Mouse (Mus musculus) MEL (cell line): ENCODE results near the gene C77080.

Source experiments
- CHD2 ChIP-seq: IDR thresholded peaks from 2 replicates; pipeline ENCODE4 v1.6.1; 2011; ENCODE audit warnings: low read length, improper control_type of control experiment
- POLR2A ChIP-seq, 2 experiments: IDR thresholded peaks; 2 replicates each; pipeline ENCODE4 v1.6.1; 2011 to 2012; ENCODE audit warnings: low read length in 2 of 2, mild to moderate bottlenecking in 2 of 2, control low read depth in 1 of 2, improper control_type of control experiment in 1 of 2, low read depth in 1 of 2, moderate library complexity in 1 of 2; ENCODE audit not compliant: control insufficient read depth in 1 of 2, insufficient read depth in 1 of 2, poor library complexity in 1 of 2
- TCF12 ChIP-seq: IDR thresholded peaks from 2 replicates; pipeline ENCODE4 v1.6.1; 2014; ENCODE audit warnings: low read depth, mild to moderate bottlenecking, inconsistent platforms, low read length, improper control_type of control experiment, moderate library complexity

DNA sequence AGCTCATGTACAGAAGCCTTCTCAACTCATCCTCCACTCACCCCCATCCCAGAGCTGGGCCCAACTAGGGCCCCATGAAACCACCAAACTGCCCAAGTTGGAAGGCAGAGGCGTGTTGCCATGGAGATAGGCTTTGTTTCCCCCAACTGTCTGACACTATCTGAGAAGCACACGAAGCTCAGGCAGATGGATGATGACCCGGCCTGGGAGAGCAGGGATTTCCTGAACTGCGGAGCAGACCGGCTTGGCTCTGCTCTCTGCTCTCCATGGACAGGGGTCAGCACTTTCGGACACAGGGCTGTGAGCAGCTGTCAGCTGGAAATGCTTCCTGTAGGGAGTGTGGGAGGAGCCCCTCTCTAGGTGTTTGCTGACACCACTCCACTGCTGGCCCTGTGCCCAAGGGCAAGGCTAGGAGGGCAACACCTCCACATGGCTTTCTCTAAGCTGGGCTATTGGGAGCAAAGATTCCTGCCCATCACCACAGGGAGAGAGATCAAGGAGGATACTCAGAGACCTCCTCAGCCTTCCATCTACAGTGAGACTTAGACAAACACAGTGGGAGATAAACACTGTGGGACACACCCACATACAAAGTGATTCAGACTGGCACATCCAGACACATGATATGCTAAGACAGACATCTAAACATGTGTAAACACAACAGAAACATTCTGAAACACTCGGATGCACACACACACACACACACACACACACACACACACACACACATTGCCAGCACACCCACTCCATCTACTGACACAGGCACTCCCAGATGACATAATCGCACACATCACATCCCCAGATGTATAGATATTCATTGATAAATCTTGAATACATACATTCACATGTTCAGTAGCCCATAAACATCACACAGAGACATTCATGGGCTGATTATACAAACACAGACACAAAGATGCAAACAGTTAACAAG lies 4.5 kb downstream of the C77080 start:
- no peak for TF ChIP-seq POLR2A (IDR thresholded peaks at IDR 0.05; ENCODE audit: control insufficient read depth in 1 of 2, insufficient read depth in 1 of 2, low read depth in 1 of 2, low read length in 2 of 2, poor library complexity in 1 of 2)
- peak; percentile 72 for TF ChIP-seq TCF12
- no peak for TF ChIP-seq CHD2
